Mouse (Mus musculus) c-Kit-negative CD71-positive TER-119-positive erythroid progenitor cells, embryonic 14.5 days (primary cell): ENCODE results near the gene Afmid.
"Not testable (repeated sequence)": the region's sequence is repeated elsewhere in the genome, so short reads cannot be mapped to it uniquely, and the experiment has no call there.

Source experiments
- DNase-seq: peaks from one replicate; pipeline ENCODE4 v3.0.0-alpha.2; 2013; ENCODE audit warnings: low read depth, low spot score

Afmid gene

DNA sequence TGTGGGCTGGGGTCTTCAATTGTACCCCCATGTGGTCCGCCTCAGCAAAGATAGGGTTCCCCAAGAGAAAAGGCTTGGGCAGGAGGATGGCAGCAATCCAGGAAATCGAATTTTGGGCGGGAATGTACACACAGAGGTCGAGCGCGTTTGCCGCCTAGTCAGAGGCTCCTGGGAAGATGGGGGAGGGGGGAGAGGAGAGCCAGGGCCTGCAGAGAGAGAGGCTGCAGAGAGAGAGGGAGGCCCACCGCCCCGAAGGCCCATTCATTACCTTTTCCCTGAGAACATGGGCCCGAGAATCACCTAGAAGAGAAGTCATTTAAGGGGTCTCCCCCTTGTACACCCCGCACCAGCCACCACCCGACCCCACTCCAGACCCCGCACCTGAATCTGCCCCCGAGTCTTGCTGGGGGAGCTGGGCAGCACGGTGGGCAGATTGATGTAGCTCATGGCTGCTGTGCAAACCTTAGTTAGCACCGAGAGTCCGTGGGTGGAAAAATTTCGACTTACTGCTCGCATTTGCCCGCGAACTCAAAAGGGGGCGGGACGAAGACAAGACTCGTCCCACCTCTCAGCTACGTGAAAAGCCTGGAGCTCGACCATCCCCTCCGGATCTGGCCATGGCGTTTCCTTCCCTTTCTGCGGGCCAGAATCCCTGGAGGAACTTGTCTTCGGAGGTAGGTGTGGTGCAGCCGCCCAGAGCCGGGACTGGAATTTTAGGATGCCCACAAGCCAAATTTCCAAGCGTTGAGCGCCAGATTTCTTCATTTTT lies at the start of gene Afmid, which contains the start of gene Tk1:
TSS of gene Afmid (plus strand) at position 592 of the 769 bp plus-strand sequence.
TSS of gene Tk1 (minus strand) at position 760 of the 769 bp plus-strand sequence.
- peak; percentile 65 for DNase-seq

DNA sequence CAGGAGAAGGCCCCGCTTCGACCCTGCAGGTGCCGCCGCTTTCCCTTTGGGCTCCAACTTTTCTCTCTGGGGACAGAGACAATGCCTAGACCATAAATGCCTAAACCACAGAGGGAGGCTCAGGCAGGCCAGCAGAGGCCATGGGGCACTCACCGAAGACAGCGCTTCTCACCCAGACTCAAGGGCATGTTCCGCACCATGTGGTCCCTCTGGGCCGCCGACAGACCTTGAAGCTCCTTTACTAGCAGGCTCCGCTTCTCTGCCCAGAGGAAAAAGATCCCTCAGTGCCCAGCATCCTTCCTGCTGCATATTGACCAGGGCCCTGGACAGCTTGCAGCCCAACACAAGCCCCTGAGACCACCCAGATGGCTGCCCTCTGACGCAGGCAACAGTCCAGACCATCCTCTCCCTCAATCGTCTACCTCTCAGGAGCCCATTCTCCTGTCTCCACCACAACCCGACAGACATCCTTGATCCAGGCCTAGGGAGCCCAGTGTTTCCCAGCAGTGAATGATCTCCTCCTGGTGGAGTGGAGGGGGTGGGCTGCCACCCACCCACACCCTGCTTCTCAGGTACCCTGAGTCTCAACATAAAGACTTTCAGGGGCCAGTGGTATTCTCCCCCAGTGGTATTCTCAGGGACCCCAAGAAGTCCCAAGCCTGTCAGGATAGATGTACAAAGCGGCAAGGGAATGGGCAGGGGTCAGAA lies 49.5 kb upstream of the Afmid start:
- DNase-seq: no peak

GRCm38 (mm10) chr11:117777111-117777510 lies 48.6 kb upstream of the Afmid start:
- DNase-seq: no peak

DNA sequence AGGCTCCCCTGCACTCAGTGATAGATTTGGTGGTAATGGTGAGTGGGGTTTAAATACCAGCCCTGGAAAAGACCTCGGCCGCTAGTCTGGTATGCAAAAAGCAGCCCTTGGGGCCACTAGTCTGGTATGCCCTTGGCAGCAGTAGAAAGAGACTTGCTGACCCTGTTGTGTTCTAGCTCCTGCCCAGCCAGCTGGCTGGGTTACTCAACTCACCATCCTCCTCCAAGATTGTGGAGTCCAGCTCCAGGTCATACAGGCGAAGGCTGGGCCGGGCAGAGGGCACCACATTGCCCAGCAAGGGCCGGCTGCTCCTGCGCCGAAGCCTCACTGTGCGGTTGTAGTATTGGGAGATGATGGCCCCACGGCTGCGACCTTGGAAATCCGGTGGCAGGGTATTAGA lies 47.7 kb upstream of the Afmid start:
- DNase-seq: no peak

GRCm38 (mm10) chr11:117778851-117779433 lies 46.8 kb upstream of the Afmid start:
- DNase-seq: no peak

DNA sequence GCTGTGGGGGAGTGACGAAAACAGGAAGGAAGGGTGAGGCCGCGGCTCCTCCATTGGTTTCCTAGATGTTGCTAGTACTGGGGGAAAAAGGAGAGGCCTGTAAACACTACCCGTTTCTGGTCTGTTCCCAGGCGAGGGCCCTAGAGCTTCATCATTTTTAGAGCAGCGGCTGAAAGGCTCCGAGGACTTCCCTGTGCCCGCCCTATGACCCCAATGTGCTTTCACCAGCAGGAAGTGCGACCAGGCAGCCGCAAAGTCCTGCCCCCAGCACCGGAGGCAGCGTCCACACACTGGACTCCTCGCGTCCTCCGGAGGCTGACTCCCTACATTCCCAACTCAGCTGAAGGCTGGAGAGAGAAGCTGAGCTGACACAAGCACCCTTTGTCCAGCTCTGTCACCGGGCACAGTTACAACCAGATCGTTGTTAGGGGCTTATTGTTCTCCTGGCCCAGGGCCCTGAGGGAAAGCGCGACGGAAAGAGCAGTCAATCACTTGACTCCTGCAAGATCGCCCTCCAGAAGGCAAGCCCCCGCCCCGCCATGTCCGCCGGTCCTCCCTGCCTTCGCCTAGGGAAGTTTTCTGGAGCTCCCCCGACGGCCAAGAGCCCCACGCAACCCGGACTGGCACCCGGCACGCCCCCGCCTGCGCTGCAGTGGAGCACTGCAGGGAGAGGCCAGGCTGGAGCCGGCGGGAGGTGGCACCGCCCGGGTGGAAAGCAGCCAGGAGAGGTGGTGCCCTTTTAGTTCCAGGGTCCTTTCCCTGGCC lies 46.1 kb upstream of the Afmid start:
- no peak for DNase-seq

- DNase-seq: no peak
Measured at GRCm38 (mm10) chr11:117780199-117780515, 45.6 kb upstream of the Afmid start.

- DNase-seq: peak; percentile 91
Measured at GRCm38 (mm10) chr11:117780582-117781111, 45.1 kb upstream of the Afmid start.

- DNase-seq: peak; percentile 57
Measured at GRCm38 (mm10) chr11:117781199-117781821, 44.4 kb upstream of the Afmid start.

- no peak for DNase-seq
Measured at GRCm38 (mm10) chr11:117781993-117782704, 43.6 kb upstream of the Afmid start, which contains the start of the genes Tmc8 and Tmc6. TSS of gene Tmc8 (plus strand) at chr11:117782076. TSS of gene Tmc6 (minus strand) at chr11:117782198.

DNA sequence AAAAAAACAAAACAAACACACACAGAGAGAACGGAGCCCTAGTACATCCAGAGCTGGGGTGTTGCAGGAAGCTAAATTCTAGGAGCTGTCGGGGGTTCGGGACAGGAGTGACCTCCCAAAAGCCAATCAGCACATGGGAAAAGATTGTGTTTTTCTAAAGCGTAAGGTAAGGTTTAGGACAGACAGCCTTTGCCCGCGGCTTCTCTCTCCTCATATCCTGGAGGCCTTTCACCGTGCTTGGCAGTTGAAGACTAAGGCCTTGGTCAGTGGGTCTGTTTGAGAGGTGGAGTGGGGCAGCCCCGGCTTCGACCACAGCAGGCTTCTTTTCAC lies 43.1 kb upstream of the Afmid start:
- no peak for DNase-seq

DNA sequence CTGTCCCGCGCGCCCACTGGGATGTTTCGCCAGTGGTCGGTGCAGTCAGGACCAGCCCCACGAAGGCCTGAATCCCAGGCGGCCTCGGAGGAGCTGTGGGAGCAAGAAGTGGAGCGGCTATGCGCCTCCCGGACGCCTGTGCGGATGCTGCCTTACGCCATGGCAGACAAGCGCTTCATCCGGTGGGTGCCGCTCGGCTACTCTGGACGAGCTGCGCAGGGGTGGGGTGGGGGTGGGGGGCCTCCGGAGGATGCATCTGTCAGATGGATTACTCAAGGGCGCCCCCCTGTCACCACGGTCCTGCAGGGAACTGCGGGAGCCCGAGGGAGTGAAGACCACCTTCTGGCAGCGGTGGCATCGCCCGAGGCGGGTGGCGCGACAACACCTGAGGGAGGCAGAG lies 42.6 kb upstream of the Afmid start:
- DNase-seq: no peak

DNA sequence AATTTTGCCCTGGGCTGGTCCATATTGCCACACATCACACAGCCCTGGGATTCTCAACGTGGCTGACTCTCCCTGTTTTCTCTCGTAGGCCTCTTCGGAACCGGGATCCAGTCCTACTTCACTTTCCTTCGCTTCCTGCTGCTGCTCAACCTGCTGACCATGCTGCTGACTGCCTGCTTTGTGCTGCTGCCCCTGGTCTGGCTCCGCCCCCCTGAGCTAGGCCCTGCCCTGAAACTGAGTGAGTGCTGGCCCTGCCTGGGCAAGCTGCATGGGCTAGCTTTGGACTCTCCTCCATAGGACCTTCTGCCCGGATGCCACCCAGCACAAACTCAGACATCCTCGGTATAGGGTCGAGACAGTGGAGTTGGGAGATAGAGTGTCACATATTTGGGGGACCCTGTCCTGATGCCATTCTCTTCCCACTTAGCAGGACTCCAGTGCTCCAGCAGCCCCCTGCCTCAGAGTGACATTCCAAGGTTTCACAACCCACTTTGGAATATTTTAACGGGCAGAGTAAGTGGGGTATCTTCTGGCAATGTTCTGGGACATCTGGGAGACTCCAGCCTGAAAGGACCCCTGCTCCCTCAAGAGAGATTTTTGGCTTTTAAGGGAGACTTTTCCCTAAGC lies 41.9 kb upstream of the Afmid start:
- no peak for DNase-seq

DNA sequence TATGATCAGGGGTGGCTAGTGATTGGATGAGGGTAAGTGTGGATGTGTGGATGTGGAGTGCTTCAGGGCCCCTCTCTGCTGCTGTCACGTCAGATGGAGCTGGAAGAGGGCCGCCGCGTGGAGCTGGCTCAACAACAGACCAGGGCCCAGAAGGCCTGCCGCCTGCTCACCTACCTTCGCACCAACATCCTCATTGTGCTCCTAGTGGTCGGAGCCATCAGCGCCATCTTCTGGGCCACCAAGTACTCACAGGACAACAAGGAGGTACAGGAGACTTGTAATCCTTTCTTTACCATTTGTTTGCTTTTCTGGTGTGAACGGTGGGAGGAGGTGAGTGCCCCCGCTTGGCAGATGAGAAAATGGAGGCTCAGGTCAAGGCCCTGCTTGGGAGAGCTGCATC lies 39.4 kb upstream of the Afmid start:
- no peak for DNase-seq

- not testable (repeated sequence) for DNase-seq
Measured at GRCm38 (mm10) chr11:117788481-117788880, 37.2 kb upstream of the Afmid start.

DNA sequence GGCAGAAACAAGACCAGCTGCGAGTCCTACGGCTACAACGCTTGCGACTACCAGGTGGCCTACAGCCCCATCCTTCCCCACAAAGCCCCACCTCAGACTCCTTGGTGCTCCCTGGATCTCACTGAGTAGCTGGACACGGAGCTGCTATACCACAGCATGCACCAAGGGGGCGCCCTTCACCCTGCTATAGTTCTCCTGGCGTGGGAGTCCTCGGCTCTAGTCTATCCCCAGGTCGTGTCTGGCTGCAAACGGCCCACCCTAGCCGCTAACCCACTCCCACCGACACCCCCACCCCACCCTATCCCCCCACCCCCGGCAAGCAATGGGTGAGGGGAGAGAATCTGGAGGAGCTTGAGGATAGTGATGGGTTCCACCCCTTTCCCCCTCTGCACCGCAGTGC lies 35.4 kb upstream of the Afmid start:
- DNase-seq: peak; percentile 73

DNA sequence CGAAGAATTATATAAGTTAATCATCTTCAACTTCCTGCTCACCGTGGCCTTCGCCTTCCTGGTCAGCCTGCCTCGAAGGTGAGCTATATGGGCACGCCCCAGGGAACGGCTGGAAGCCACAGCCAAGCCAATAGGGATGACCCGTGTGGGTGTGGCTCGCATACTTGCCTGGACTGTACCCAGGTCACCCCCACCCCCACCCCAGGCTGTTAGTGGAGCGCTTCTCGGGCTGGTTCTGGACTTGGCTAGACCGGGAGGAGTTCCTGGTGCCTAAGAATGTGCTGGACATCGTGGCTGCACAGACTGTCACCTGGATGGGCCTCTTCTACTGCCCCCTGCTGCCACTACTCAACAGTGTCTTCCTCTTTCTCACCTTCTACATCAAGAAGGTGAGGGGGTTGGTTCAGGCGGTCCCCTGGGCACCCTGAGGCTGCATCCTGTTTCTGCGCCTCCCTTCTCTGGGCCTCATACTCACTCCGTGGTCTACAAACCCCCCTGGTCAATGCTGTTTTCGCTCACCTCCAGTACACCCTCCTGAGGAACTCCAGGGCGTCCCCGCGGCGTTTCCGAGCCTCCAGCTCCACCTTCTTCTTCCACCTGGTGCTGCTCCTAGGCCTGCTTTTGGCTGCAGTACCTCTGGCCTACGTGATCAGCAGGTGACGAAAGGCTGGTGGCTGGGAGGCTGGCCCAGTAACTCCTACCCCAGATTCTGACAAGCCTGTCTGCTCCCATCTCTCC lies 34.9 kb upstream of the Afmid start:
- peak; percentile 63 for DNase-seq

- no peak for DNase-seq
Measured at GRCm38 (mm10) chr11:117791441-117791761, 34.3 kb upstream of the Afmid start.

DNA sequence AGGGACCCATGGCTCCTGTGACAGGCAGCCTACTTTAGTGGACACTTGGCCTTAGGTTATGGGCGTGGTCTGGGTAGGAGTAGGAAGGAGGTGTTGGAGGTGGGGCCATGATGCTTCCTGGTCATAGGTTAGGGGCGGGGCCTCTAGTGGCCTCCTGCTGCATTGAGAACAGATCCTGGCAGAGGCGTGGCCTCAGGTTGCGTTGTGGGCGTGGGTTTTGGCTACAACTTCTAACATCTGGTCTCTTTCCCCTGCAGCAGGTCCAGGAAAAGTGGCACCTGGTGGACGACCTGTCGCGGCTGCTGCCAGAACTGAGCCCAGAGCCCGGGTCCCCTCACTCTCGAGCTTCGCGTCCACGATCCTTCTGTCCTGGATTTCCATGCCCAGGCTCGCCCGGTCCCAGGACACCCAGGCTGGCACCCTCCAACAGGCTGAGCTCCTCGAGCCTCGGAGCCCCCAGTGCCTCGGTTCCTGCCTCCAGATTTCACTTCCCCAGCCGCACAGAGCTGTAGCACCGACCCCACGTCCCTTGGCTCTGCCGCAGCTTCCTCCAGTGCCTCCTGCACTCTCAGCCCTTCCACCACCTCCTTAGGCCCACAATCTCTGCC lies 33.3 kb upstream of the Afmid start:
- peak; percentile 94 for DNase-seq
